Mouse (Mus musculus) megakaryocyte, embryonic 14.5 days (primary cell): Measurements from ENCODE around the gene Apoc2. TPM values are rescaled to one million over a fixed set of nuclear protein-coding genes. Genes with fewer than 3 reads are reported as not detected.

Experiments
- H3K27me3 ChIP-seq: replicated peaks from 2 replicates; pipeline ENCODE3; 2012; ENCODE audit warnings: inconsistent platforms
- H3K36me3 ChIP-seq: replicated peaks from 2 replicates; pipeline ENCODE3; 2012; ENCODE audit warnings: low read length, inconsistent platforms, mixed read lengths
- H3K4me1 ChIP-seq: 2 replicates; pipeline ENCODE4 v1.6.1; 2012; ENCODE audit warnings: inconsistent platforms
- H3K4me3 ChIP-seq: replicated peaks from 2 replicates; pipeline ENCODE3; 2012; ENCODE audit warnings: moderate library complexity, mild to moderate bottlenecking, inconsistent platforms
- H3K9me3 ChIP-seq: 2 replicates; pipeline ENCODE4 v1.6.1; 2012; ENCODE audit warnings: inconsistent platforms
- FLI1 ChIP-seq: IDR thresholded peaks from 2 replicates; pipeline ENCODE4 v1.6.1; 2012; ENCODE audit warnings: low read length, inconsistent platforms, mixed read lengths
- GATA1 ChIP-seq: IDR thresholded peaks from 3 replicates; pipeline ENCODE4 v1.6.1; 2012; ENCODE audit warnings: mixed read lengths, low read length, inconsistent platforms, borderline replicate concordance
- polyA plus RNA-seq: library from polyadenylated mRNA; stranded (reverse); fragments of >175 nt; gene quantifications from 2 replicates; pipeline ENCODE4 v1.2.3, GENCODE M21; 2012; ENCODE audit warnings: low replicate concordance; ENCODE audit not compliant: insufficient read depth

Apoc2 gene
- polyA plus RNA-seq, 1 experiment: 114 TPM

- H3K36me3 ChIP-seq: peaks cover 67% of the 10 kb centered on the region
- no peaks in the 10 kb centered on the region for H3K9me3 ChIP-seq
- no peak overlapping the region for H3K4me3 ChIP-seq
Measured at GRCm38 (mm10) chr7:19633197-19633596, 44.5 kb downstream of the Apoc2 start.

GRCm38 (mm10) chr7:19632720-19633119 lies 45.0 kb downstream of the Apoc2 start:
- peak overlapping the region; percentile 25 for H3K4me3 ChIP-seq
- peaks cover 63% of the 10 kb centered on the region for H3K36me3 ChIP-seq
- H3K9me3 ChIP-seq: no peaks in the 10 kb centered on the region
- H3K4me1 ChIP-seq: peaks cover 71% of the 10 kb centered on the region
- no peaks in the 10 kb centered on the region for H3K27me3 ChIP-seq
- TF ChIP-seq GATA1: no peak
- no peak for TF ChIP-seq FLI1

More at GRCm38 (mm10) chr7:19633197-19633596, 44.5 kb downstream of the Apoc2 start:
- Histone ChIP-seq H3K4me1 (peaks cover 66% of the 10 kb centered on the region), H3K27me3 (no peaks in the 10 kb centered on the region)
- TF ChIP-seq GATA1: no peak
- no peak for TF ChIP-seq FLI1

- TF ChIP-seq FLI1 (no peak), GATA1 (no peak)
- Histone ChIP-seq H3K4me1 (peaks cover 75% of the 10 kb centered on the region), H3K9me3 (no peaks in the 10 kb centered on the region), H3K27me3 (no peaks in the 10 kb centered on the region), H3K36me3 (peaks cover 58% of the 10 kb centered on the region), H3K4me3 (peak overlapping the region; percentile 29)
Measured at GRCm38 (mm10) chr7:19632275-19632674, 45.5 kb downstream of the Apoc2 start.

GRCm38 (mm10) chr7:19629361-19629734 lies 48.4 kb downstream of the Apoc2 start, which contains the start of gene Relb:
TSS of gene Relb (minus strand) at chr7:19629438.
- H3K4me1 ChIP-seq: peaks cover 60% of the 10 kb centered on the region
- TF ChIP-seq GATA1 (no peak), FLI1 (no peak)
- peaks cover 29% of the 10 kb centered on the region for H3K36me3 ChIP-seq
- no peaks in the 10 kb centered on the region for H3K9me3 ChIP-seq
- peak within 1 kb of the TSS; percentile 97 for H3K4me3 ChIP-seq
- no peaks in the 10 kb centered on the region for H3K27me3 ChIP-seq

GRCm38 (mm10) chr7:19628536-19629360 lies 49.0 kb downstream of the Apoc2 start:
- TF ChIP-seq GATA1 (no peak), FLI1 (no peak)
- H3K9me3 ChIP-seq: no peaks in the 10 kb centered on the region

GRCm38 (mm10) chr7:19628192-19628535 lies 49.6 kb downstream of the Apoc2 start:
- peaks cover 1% of the 10 kb centered on the region for H3K27me3 ChIP-seq
- TF ChIP-seq GATA1 (no peak), FLI1 (no peak)
- no peaks in the 10 kb centered on the region for H3K9me3 ChIP-seq
- H3K4me3 ChIP-seq: peak overlapping the region; percentile 97
- peaks cover 19% of the 10 kb centered on the region for H3K36me3 ChIP-seq
- H3K4me1 ChIP-seq: peaks cover 60% of the 10 kb centered on the region

More at GRCm38 (mm10) chr7:19628536-19629360, 49.0 kb downstream of the Apoc2 start:
- peaks cover 25% of the 10 kb centered on the region for H3K36me3 ChIP-seq
- peaks cover 1% of the 10 kb centered on the region for H3K27me3 ChIP-seq
- H3K4me1 ChIP-seq: peaks cover 60% of the 10 kb centered on the region
- H3K4me3 ChIP-seq: peak overlapping the region; percentile 97

GRCm38 (mm10) chr7:19627721-19628120 lies 50.0 kb downstream of the Apoc2 start:
- peak overlapping the region; percentile 97 for H3K4me3 ChIP-seq
- peaks cover 16% of the 10 kb centered on the region for H3K36me3 ChIP-seq
- peaks cover 1% of the 10 kb centered on the region for H3K27me3 ChIP-seq
- no peaks in the 10 kb centered on the region for H3K9me3 ChIP-seq
- TF ChIP-seq FLI1 (no peak), GATA1 (no peak)
- peaks cover 58% of the 10 kb centered on the region for H3K4me1 ChIP-seq

- Histone ChIP-seq H3K4me3 (no peak overlapping the region), H3K9me3 (no peaks in the 10 kb centered on the region), H3K4me1 (peaks cover 40% of the 10 kb centered on the region), H3K36me3 (peaks cover 16% of the 10 kb centered on the region), H3K27me3 (peaks cover 3% of the 10 kb centered on the region)
- TF ChIP-seq GATA1 (no peak), FLI1 (no peak)
Measured at GRCm38 (mm10) chr7:19623433-19623832, 54.3 kb downstream of the Apoc2 start.

GRCm38 (mm10) chr7:19622241-19622640 lies 55.5 kb downstream of the Apoc2 start:
- H3K4me3 ChIP-seq: no peak overlapping the region
- no peak for TF ChIP-seq GATA1
- H3K27me3 ChIP-seq: peaks cover 3% of the 10 kb centered on the region

More at GRCm38 (mm10) chr7:19622241-19622640, 55.5 kb downstream of the Apoc2 start:
- Histone ChIP-seq H3K4me1 (peaks cover 31% of the 10 kb centered on the region), H3K9me3 (no peaks in the 10 kb centered on the region), H3K36me3 (peaks cover 27% of the 10 kb centered on the region)

Other genes with a start within 250 kb of the Apoc2 start
- gene Mark4, start 219.1 kb downstream of the Apoc2 start, polyA plus RNA-seq: 102 and 169 TPM in 2 replicates
- gene Exoc3l2, start 214.6 kb downstream of the Apoc2 start, polyA plus RNA-seq: 40.8 and 53.6 TPM in 2 replicates
- 5.5 and 6.5 TPM in 2 replicates for gene Bloc1s3, start 169.6 kb downstream of the Apoc2 start, polyA plus RNA-seq
- 608 and 613 TPM in 2 replicates for gene Trappc6a, start 169.5 kb downstream of the Apoc2 start, polyA plus RNA-seq
- 1.3 and 2.9 TPM in 2 replicates for gene Nkpd1, start 160.1 kb downstream of the Apoc2 start, polyA plus RNA-seq
- 88.1 and 108 TPM in 2 replicates for gene Ppp1r37, start 114.9 kb downstream of the Apoc2 start, polyA plus RNA-seq
- 6.0 and 13.6 TPM in 2 replicates for gene Zfp296, start 100.7 kb downstream of the Apoc2 start, polyA plus RNA-seq
- 30.5 and 69.9 TPM in 2 replicates for gene Gemin7, start 100.3 kb downstream of the Apoc2 start, polyA plus RNA-seq
- gene Clasrp, start 73.5 kb downstream of the Apoc2 start, polyA plus RNA-seq: 109 and 265 TPM in 2 replicates
- gene Relb, start 48.5 kb downstream of the Apoc2 start, polyA plus RNA-seq: 14.8 and 22.5 TPM in 2 replicates
- gene Clptm1, start 12.9 kb downstream of the Apoc2 start, polyA plus RNA-seq: 153 and 336 TPM in 2 replicates
- gene Gm44805, start 3.5 kb upstream of the Apoc2 start, polyA plus RNA-seq: not detected in 2 replicates
- 7.1 and 10.7 TPM in 2 replicates for gene Apoc4, start 3.5 kb upstream of the Apoc2 start, polyA plus RNA-seq
- 31.2 and 454 TPM in 2 replicates for gene Apoc1, start 14.7 kb upstream of the Apoc2 start, polyA plus RNA-seq
- gene Apoe, start 21.2 kb upstream of the Apoc2 start, polyA plus RNA-seq: 302 and 6,452 TPM in 2 replicates
- 129 and 184 TPM in 2 replicates for gene Tomm40, start 37.5 kb upstream of the Apoc2 start, polyA plus RNA-seq
- 4.0 and 6.8 TPM in 2 replicates for gene Nectin2, start 72.5 kb upstream of the Apoc2 start, polyA plus RNA-seq
- 0.58 and 1.6 TPM in 2 replicates for gene Bcam, start 93.1 kb upstream of the Apoc2 start, polyA plus RNA-seq
- gene Cblc, start 118.9 kb upstream of the Apoc2 start, polyA plus RNA-seq: not detected in 2 replicates
- gene Bcl3, start 144.8 kb upstream of the Apoc2 start, polyA plus RNA-seq: 183 and 210 TPM in 2 replicates
- 0.12 TPM in 1 of 2 replicates, not detected in the other for gene Gm19345, start 174.1 kb upstream of the Apoc2 start, polyA plus RNA-seq
- gene Ceacam16, start 183.4 kb upstream of the Apoc2 start, polyA plus RNA-seq: 2.0 and 6.1 TPM in 2 replicates
- gene Ceacam19, start 210.0 kb upstream of the Apoc2 start, polyA plus RNA-seq: not detected in 2 replicates
- 0.34 TPM in 1 of 2 replicates, not detected in the other for gene Pvr, start 243.2 kb upstream of the Apoc2 start, polyA plus RNA-seq